Mouse (Mus musculus): ENCODE results near the gene Abl1. TPM values are rescaled to one million over a fixed set of nuclear protein-coding genes. Genes with fewer than 3 reads are reported as not detected.
"Not testable (repeated sequence)": the region's sequence is repeated elsewhere in the genome, so short reads cannot be mapped to it uniquely, and the experiment has no call there.

Abl1 gene
- polyA plus RNA-seq, 1 experiment, result 28.0 TPM

DNA sequence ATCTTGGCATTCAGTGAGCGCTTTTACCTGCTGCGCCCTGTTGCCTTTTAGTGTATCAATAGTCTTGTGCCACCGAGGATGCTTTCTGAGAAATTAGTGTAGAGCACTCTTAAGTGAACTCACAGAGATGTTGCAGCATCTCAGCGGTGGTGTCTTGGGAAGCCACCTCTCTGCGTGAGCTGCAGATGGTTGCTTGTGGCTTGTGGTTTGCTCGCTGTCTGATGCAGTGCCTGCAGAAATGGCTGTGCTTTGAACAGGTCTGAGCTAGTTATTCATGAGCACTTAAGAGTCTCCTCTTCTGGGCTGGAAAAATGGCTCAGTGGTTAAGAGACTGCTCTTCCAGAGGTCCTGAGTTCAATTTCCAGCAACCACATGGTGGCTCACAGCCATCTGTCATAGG is 9.5 kb upstream of the Abl1 start:
- Histone ChIP-seq H3K4me3 (no peak overlapping the region), H3K27me3 (ENCODE audit: control insufficient read depth, insufficient read depth, insufficient read length) (no peaks in the 10 kb centered on the region), H3K4me2 (ENCODE audit: low read depth) (no peak overlapping the region), H3ac (ENCODE audit: control insufficient read depth, insufficient read length) (no peak overlapping the region), H3K79me2 (ENCODE audit: control insufficient read depth, insufficient read depth) (peaks cover 3% of the 10 kb centered on the region), H3K36me3 (ENCODE audit: control insufficient read depth, insufficient read depth) (peaks cover 29% of the 10 kb centered on the region)
- TF ChIP-seq USF1 (IDR thresholded peaks at IDR 0.05; ENCODE audit: low read depth) (no peak), E2F4 (IDR thresholded peaks at IDR 0.05; ENCODE audit: insufficient read depth) (no peak), TCF3 (IDR thresholded peaks at IDR 0.05; ENCODE audit: insufficient read length, low read depth) (no peak), POLR2AphosphoS2 (IDR thresholded peaks at IDR 0.05; ENCODE audit: insufficient read length, low read depth) (no peak), POLR2A (IDR thresholded peaks at IDR 0.05; ENCODE audit: insufficient read length, low read depth) (no peak), REST (IDR thresholded peaks at IDR 0.05; ENCODE audit: insufficient read depth, insufficient read length) (no peak), MAX (IDR thresholded peaks at IDR 0.05; ENCODE audit: low read depth) (no peak), TCF12 (IDR thresholded peaks at IDR 0.05; ENCODE audit: insufficient read depth, poor library complexity, severe bottlenecking) (no peak)

DNA sequence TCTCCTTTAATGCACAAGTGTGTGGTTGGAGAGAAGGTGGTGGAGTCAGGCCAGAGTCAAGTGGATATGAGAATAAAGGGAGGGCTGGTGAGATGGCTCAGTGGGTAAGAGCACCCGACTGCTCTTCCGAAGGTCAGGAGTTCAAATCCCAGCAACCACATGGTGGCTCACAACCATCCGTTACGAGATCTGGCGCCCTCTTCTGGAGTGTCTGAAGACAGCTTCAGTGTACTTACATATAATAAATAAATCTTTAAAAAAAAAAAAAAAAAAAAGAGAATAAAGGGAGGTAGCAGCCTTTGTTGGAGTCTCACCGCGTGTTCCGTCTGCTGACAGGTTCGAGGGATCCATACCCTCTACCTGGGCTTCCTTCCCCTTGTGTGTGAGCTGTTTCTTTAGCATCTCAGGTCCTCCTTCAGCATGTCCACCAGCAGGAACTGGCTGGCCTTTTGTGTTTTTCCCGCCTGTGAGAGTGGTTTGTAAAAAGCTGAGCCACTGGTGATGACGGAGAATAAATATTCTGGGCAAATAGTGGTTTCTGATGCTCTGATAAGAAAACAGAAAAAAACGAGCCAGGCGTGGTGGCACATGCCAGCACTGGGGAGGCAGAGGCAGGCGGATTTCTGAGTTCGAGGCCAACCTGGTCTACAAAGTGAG is 7.0 kb upstream of the Abl1 start:
- H3ac ChIP-seq (ENCODE audit: control insufficient read depth, insufficient read length); H3K4me2 ChIP-seq (ENCODE audit: low read depth); H3K4me3 ChIP-seq; H3K27me3 ChIP-seq (ENCODE audit: control insufficient read depth, insufficient read depth, insufficient read length); H3K79me2 ChIP-seq (ENCODE audit: control insufficient read depth, insufficient read depth): not testable (repeated sequence)
- H3K36me3 ChIP-seq (ENCODE audit: control insufficient read depth, insufficient read depth), result peaks cover 16% of the 10 kb centered on the region

DNA sequence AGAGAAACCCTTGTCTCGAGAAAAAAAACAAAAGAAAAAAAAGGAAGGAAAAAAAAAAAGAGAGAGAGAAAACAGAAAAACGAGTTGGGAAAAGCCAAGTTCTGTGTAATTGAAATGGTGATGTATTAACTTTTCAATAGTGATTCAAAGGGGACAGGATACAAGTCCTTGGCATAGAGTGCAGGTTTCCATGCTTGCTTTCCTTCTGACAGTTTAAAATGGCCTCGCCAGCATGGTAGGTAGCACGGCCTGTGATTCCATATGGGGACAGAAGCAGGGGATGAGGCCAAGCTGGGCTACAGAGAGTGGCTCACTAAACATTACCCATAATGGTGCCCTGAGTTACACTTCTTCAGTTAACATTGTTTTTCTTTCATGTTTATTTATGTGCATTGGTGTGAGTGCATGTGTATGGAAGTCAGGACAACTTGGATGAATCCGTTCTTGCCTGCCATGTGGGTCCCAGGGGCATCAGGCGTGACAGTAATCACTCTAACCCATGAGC is 6.4 kb upstream of the Abl1 start:
- Histone ChIP-seq H3K4me3 (no peak overlapping the region), H3K27me3 (ENCODE audit: control insufficient read depth, insufficient read depth, insufficient read length) (no peaks in the 10 kb centered on the region), H3K4me2 (ENCODE audit: low read depth) (no peak overlapping the region), H3K36me3 (ENCODE audit: control insufficient read depth, insufficient read depth) (peaks cover 16% of the 10 kb centered on the region), H3K79me2 (ENCODE audit: control insufficient read depth, insufficient read depth) (no peaks in the 10 kb centered on the region), H3ac (ENCODE audit: control insufficient read depth, insufficient read length) (no peak overlapping the region)
- TF ChIP-seq MYOG (IDR thresholded peaks at IDR 0.05; ENCODE audit: control insufficient read depth in 1 of 3, insufficient read depth in 1 of 3, insufficient read length in 2 of 3, low read depth in 2 of 3) (no peak), MAX (IDR thresholded peaks at IDR 0.05; ENCODE audit: low read depth) (no peak), MYOD1 (IDR thresholded peaks at IDR 0.05; ENCODE audit: control insufficient read depth in 1 of 3, insufficient read length in 2 of 3, low read depth in 2 of 3) (no peak), REST (IDR thresholded peaks at IDR 0.05; ENCODE audit: insufficient read depth, insufficient read length) (no peak), POLR2A (IDR thresholded peaks at IDR 0.05; ENCODE audit: insufficient read length, low read depth) (no peak), TCF3 (IDR thresholded peaks at IDR 0.05; ENCODE audit: insufficient read length, low read depth) (no peak), TCF12 (IDR thresholded peaks at IDR 0.05; ENCODE audit: insufficient read depth, poor library complexity, severe bottlenecking) (no peak)

DNA sequence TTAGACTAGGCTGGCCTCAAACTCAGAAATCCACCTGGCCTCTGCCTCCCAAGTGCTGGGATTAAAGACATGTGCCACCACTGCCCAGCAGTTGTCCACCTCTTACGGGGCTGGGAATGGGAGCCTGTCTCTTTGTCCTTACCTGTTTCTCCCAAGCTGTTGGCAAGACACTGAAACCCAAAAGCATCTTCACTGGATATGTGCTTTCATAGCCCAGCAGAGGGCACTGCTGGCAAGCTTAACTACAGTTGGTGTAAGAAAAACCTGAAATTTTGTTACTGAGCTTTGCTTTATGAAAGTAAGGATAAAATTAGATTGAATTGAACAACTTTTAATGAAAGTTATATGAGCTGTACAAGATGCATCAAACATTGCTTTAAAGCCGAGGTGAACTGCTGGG is 4.5 kb upstream of the Abl1 start:
- H3K4me2 ChIP-seq (ENCODE audit: low read depth), result no peak overlapping the region
- no peak for TF ChIP-seq E2F4 (IDR thresholded peaks at IDR 0.05; ENCODE audit: insufficient read depth)
- TF ChIP-seq SRF (IDR thresholded peaks at IDR 0.05; ENCODE audit: control insufficient read depth, insufficient read length, low read depth), result no peak
- no peak for TF ChIP-seq POLR2A (IDR thresholded peaks at IDR 0.05; ENCODE audit: insufficient read length, low read depth)
- no peak for TF ChIP-seq TCF12 (IDR thresholded peaks at IDR 0.05; ENCODE audit: insufficient read depth, poor library complexity, severe bottlenecking)
- no peak for TF ChIP-seq USF1 (IDR thresholded peaks at IDR 0.05; ENCODE audit: low read depth)
- TF ChIP-seq POLR2AphosphoS2 (IDR thresholded peaks at IDR 0.05; ENCODE audit: insufficient read length, low read depth), result no peak
- no peak for TF ChIP-seq REST (IDR thresholded peaks at IDR 0.05; ENCODE audit: insufficient read depth, insufficient read length)
- TF ChIP-seq CEBPB (IDR thresholded peaks at IDR 0.05; ENCODE audit: insufficient read depth, poor library complexity, severe bottlenecking), result no peak
- TF ChIP-seq TCF3 (IDR thresholded peaks at IDR 0.05; ENCODE audit: insufficient read length, low read depth), result no peak
- TF ChIP-seq MAX (IDR thresholded peaks at IDR 0.05; ENCODE audit: low read depth), result no peak
- TF ChIP-seq MYOD1 (IDR thresholded peaks at IDR 0.05; ENCODE audit: control insufficient read depth in 1 of 3, insufficient read length in 2 of 3, low read depth in 2 of 3), result no peak
- TF ChIP-seq MYOG (IDR thresholded peaks at IDR 0.05; ENCODE audit: control insufficient read depth in 1 of 3, insufficient read depth in 1 of 3, insufficient read length in 2 of 3, low read depth in 2 of 3), result no peak
- H3K27me3 ChIP-seq (ENCODE audit: control insufficient read depth, insufficient read depth, insufficient read length), result no peaks in the 10 kb centered on the region
- H3K4me3 ChIP-seq, result no peak overlapping the region
- H3K79me2 ChIP-seq (ENCODE audit: control insufficient read depth, insufficient read depth), result no peaks in the 10 kb centered on the region
- peaks cover 16% of the 10 kb centered on the region for H3K36me3 ChIP-seq (ENCODE audit: control insufficient read depth, insufficient read depth)
- no peak overlapping the region for H3ac ChIP-seq (ENCODE audit: control insufficient read depth, insufficient read length)

DNA sequence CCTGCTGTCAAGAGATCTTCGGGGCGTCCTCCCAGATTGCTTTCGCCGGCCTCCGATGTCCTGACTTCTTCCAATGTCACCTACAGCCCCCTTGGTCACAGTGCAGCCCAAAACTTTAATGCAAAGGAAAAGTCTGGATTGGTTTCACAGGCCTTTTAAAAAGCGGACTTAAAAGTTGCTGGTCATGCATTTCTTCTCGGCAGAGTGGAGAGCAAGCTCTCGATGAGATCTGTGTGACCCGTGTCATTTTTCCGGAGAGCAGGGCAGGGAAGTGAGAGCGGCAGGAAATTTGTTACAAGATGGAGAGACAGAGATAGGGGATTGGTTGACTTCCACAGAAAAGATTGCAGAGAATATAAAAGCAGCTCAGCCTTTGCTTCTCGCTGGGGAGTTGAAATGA is 869 bp downstream of the Abl1 start:
- Histone ChIP-seq H3K79me2 (ENCODE audit: control insufficient read depth, insufficient read depth) (peaks cover 39% of the 10 kb centered on the region), H3K4me2 (ENCODE audit: low read depth) (peak overlapping the region; percentile 100), H3K27me3 (ENCODE audit: control insufficient read depth, insufficient read depth, insufficient read length) (no peaks in the 10 kb centered on the region), H3K4me3 (peak overlapping the region; percentile 98), H3ac (ENCODE audit: control insufficient read depth, insufficient read length) (peak overlapping the region; percentile 18), H3K36me3 (ENCODE audit: control insufficient read depth, insufficient read depth) (no peaks in the 10 kb centered on the region)
- TF ChIP-seq POLR2AphosphoS2 (IDR thresholded peaks at IDR 0.05; ENCODE audit: insufficient read length, low read depth), result no peak
- no peak for TF ChIP-seq MYOG (IDR thresholded peaks at IDR 0.05; ENCODE audit: control insufficient read depth in 1 of 3, insufficient read depth in 1 of 3, insufficient read length in 2 of 3, low read depth in 2 of 3)
- TF ChIP-seq E2F4 (IDR thresholded peaks at IDR 0.05; ENCODE audit: insufficient read depth), result no peak
- no peak for TF ChIP-seq SRF (IDR thresholded peaks at IDR 0.05; ENCODE audit: control insufficient read depth, insufficient read length, low read depth)
- no peak for TF ChIP-seq TCF3 (IDR thresholded peaks at IDR 0.05; ENCODE audit: insufficient read length, low read depth)
- TF ChIP-seq REST (IDR thresholded peaks at IDR 0.05; ENCODE audit: insufficient read depth, insufficient read length), result no peak
